Mouse (Mus musculus): ENCODE data around the gene Zmynd8. TPM values are rescaled to one million over a fixed set of nuclear protein-coding genes. Genes with fewer than 3 reads are reported as not detected.

Zmynd8 gene
- total RNA-seq, 2 experiments from 2014 or later, result 41.2 to 44.8 TPM

DNA sequence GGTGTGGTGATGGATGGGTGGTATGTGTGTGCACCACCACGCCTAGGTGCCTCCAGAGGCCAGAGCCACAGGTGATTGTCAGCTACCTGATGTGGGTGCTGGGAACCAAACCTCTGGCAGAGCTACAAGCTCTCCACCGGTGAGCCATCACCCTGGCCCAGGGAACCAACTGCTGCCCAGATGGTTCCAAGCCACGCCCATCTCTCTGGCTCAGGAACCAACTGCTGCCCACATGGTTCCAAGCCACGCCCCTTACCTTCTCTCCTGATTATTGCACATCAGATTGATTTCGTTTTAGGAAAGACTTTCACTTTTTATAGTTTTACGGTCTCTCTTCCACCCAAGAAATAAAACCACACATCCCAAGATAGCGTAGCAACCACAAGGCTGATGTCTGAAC is 150.8 kb downstream of the Zmynd8 start:
- no peak for DNase-seq

DNA sequence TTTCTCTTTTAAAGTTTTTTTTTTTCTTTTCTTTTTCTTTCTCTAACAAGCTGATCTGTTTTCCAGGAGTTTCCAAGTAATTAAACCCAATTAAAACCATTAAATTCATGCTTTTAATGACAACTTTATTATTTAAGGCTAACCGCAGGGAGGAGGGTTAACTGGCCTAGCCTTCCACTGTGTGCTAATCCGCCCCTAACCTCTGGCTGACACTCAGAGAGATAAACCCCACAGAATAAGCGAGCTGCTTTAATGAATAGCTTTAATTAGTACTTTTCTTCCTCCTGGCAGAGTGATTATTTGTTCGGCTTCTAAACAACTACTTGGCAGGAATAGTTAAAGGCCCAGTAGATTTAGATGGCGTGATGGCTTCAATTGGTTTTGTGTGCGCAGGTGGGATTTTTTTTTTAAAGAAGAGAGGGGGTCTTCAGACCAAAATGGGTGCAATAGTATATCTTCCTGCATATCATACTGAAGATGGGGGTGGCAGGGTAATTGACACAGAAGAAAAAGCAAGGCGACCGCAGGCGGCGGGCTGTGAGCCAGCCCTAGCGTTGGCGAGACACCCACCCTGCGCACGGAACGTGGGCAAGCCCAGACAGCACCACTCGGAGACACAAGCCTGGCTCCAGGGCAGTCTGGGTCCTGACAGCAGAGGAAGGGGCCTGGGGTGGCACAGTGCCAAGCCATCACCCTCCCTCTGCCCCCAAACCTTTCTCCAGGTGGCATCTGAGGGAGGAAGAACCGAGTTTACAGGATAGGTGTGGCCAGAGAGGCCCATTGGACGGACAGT is 153.3 kb downstream of the Zmynd8 start:
- DNase-seq, result no peak

DNA sequence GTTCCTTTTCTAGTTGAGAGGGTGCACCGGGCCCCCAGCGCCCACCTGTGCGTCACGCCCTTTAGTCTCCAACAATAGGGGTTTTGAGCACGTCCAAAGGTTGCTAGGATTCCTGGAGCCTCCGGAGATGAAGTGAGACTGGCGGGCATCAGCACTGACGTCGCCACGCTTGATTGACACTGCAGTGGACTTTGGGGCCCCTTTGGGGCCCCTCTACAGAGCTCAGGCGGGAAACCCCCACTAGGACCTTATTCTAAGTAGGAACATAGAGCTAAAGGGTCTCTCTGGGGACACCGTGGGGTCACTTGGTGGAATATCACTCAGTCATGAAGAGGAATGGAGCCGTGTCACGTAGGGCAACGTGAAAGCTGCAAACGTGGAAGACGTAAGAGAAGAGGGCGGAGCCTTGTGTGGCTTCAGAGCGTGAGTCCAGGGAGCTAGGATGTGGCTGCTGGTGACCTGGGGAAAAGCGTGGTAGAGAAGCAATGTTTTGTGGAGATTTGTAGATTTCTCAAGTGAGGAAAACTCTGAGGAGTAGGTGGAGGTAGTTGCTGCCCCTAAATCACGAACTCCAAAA is 156.5 kb downstream of the Zmynd8 start:
- DNase-seq, result no peak

DNA sequence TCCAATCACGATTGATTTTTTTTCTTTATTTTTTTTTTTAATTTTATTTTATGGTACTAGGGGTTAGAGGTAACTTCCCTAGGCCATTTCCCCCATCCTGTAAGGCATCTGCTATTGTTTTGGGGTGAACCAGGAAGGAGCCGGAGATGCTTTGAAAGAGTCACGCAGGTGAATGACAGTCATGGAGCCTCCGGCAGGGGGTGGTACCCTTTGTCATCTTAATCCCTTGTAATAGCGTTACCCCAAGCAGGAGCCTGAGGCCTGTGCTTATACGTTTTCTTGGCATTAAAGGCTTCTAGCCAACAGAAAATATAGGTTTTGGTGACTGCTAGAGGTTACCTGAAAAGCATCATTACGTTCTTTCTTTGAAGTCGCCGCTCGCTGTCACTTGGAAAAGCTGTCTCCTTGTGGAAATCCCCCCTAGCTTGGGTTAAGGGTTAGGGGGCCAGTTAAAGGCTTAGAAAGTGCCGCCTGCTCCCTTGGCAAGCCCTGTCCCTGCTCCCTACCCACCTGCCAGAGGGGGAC is 157.2 kb downstream of the Zmynd8 start:
- DNase-seq, result no peak

DNA sequence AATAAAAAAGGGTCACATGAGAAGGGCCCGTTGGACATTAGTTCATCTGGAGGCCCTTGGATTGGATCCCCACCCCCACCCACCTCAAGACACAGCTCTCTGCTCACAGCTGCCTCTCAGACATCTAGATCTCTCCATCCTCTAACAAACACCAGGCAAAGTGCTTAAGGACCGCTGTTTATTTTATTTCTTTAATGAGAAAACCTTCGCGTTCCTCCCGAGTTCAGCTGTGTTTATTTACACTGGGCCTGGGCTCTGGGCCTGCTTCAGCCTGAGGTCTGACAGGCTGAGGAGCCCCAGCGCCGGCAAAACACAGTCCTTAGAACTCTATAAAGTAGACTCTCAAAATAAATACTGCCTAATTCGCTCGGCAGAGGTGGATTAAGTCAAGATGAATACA is 157.8 kb downstream of the Zmynd8 start:
- DNase-seq, result no peak

DNA sequence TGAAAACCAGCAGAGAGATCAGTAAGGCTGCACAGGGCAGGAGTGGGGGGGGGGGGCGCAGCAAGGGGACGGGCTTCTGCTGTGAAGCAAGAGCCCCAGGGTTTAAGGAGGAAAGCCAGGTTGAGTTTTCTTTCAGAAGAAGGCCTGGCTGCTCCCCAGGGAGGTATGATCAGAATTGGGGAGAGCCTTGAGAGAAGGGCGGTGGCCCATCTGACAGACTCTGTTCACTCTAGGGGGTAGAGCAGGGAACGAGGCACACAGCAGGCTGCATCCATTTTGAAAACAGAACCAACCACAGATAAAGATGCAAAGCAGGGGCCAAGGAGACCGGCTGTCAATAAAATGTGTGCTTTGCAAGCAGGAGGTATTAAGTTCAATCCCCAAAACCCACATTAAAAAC is 158.4 kb downstream of the Zmynd8 start:
- DNase-seq, result no peak

DNA sequence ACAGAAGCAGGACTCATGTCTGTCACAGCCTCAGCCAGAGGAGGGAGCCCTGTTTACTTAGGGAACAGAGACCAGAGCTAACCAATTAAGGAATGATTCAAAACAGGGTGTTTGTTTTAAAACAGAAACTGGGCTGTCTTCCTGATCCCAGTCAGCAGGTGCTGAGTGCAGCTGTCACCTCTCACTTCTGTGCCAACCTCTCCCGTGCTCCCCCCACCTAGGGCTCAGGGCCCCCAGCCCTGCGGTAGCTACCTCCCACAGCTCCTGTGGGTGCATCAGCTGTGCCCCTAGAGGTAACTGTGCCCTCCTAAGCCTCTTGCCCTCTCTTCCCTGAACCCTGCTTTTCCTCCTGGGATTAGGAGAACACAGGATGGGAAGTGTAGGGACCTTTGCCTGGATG is 162.5 kb downstream of the Zmynd8 start:
- no peak for DNase-seq

Small RNA genes lying within 50 kb of the gene (microRNA-seq; reads per million reads assigned to microRNA genes)
- 0 reads per million in 2 experiments for gene Gm22692

Other genes starting within 250 kb of the Zmynd8 start
- 10 to 100 TPM; 29.2 to 30.2 TPM for gene Ncoa3, start 93.6 kb upstream of the Zmynd8 start, total RNA-seq (2021)

All from heart, adult 18-20 months (tissue).